Mouse (Mus musculus) forebrain, embryonic 13.5 days (tissue): Measurements from ENCODE around the gene Slc25a41. TPM values are rescaled to one million over a fixed set of nuclear protein-coding genes. Genes with fewer than 3 reads are reported as not detected.
A peak's percentile ranks its signal among the peaks of the same experiment; 100 is the strongest.

Source experiments
- ATAC-seq: fragments of 200-750 bp; cut with Nextera tagmentation; 2 replicates; pipeline ENCODE4 v1.8.0; 2017
- H3K27ac ChIP-seq: fragments of 300-500 bp; sonication (generic); 2 replicates; pipeline ENCODE4 v1.5.1; 2015; ENCODE audit warnings: inconsistent platforms, mild to moderate bottlenecking, moderate library complexity
- H3K27me3 ChIP-seq: fragments of 300-500 bp; sonication (generic); 2 replicates; pipeline ENCODE4 v1.6.1; 2015; ENCODE audit warnings: mild to moderate bottlenecking, inconsistent platforms
- H3K36me3 ChIP-seq: fragments of 300-500 bp; sonication (generic); 2 replicates; pipeline ENCODE4 v1.6.1; 2015; ENCODE audit warnings: mild to moderate bottlenecking, inconsistent platforms; ENCODE audit not compliant: poor library complexity, severe bottlenecking
- H3K4me1 ChIP-seq: fragments of 300-500 bp; sonication (generic); 2 replicates; pipeline ENCODE4 v1.6.1; 2015; ENCODE audit warnings: inconsistent platforms
- H3K4me2 ChIP-seq: fragments of 300-500 bp; sonication (generic); 2 replicates; pipeline ENCODE4 v1.6.1; 2015; ENCODE audit warnings: inconsistent platforms, mild to moderate bottlenecking, moderate library complexity
- H3K4me3 ChIP-seq: fragments of 300-500 bp; sonication (generic); 2 replicates; pipeline ENCODE4 v1.5.1; 2015; ENCODE audit warnings: mild to moderate bottlenecking, inconsistent platforms
- H3K9ac ChIP-seq: fragments of 300-500 bp; sonication (generic); 2 replicates; pipeline ENCODE4 v1.6.1; 2015; ENCODE audit warnings: mild to moderate bottlenecking, inconsistent platforms
- H3K9me3 ChIP-seq: fragments of 300-500 bp; sonication (generic); replicated peaks from 2 replicates; pipeline ENCODE4 v1.6.1; 2016; ENCODE audit warnings: inconsistent platforms
- WGBS: fragments of 180-500 bp; shearing (Covaris S2); methylation state at CpG from one replicate; pipeline ENCODE4 v1.1.7; 2015; 5-methylcytosine and 5-hydroxymethylcytosine counted together
- polyA plus RNA-seq: library from polyadenylated mRNA; unstranded; fragments of >200 nt; fragmentation: Nextera tagmentation; extraction: Ambion mirVana; gene quantifications from 2 replicates; pipeline ENCODE4 v1.2.1, GENCODE M21; 2015

Gene Slc25a41
- not detected in 2 replicates for polyA plus RNA-seq

DNA sequence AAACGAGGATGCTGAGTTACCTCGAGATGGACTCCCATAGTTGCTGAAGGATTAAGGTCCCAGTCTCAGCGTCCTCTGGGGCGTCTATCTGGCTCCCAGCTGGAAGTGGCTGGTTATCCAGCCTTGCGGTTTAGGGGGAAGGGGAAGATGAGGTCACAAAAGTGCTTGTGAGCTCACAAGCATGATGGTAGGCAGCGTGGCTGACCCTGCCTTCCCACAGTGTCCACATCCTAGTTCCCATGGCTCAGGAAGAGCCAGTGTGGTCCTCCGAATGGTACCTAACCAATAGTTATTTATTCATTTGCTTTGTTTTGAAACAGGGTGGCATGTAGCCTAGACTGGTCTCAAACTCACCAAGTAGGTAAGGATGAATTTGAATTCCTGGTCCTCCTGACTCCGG lies at the start of gene Slc25a41:
Slc25a41 (minus strand) TSS at position 101 of the 400 bp plus-strand sequence.
- H3K4me1 ChIP-seq, result no peaks in the 10 kb centered on the region
- H3K9ac ChIP-seq, result no peak within 1 kb of the TSS
- H3K9me3 ChIP-seq, result no peaks in the 10 kb centered on the region
- WGBS, result 77% methylated on average over 8 of the region's 8 CpGs
- H3K27ac ChIP-seq, result no peak within 1 kb of the TSS
- no peak within 1 kb of the TSS for H3K4me2 ChIP-seq
- ATAC-seq, result no peak
- H3K4me3 ChIP-seq, result no peak within 1 kb of the TSS
- peaks cover 16% of the 10 kb centered on the region for H3K36me3 ChIP-seq
- H3K27me3 ChIP-seq, result peaks cover 12% of the 10 kb centered on the region

DNA sequence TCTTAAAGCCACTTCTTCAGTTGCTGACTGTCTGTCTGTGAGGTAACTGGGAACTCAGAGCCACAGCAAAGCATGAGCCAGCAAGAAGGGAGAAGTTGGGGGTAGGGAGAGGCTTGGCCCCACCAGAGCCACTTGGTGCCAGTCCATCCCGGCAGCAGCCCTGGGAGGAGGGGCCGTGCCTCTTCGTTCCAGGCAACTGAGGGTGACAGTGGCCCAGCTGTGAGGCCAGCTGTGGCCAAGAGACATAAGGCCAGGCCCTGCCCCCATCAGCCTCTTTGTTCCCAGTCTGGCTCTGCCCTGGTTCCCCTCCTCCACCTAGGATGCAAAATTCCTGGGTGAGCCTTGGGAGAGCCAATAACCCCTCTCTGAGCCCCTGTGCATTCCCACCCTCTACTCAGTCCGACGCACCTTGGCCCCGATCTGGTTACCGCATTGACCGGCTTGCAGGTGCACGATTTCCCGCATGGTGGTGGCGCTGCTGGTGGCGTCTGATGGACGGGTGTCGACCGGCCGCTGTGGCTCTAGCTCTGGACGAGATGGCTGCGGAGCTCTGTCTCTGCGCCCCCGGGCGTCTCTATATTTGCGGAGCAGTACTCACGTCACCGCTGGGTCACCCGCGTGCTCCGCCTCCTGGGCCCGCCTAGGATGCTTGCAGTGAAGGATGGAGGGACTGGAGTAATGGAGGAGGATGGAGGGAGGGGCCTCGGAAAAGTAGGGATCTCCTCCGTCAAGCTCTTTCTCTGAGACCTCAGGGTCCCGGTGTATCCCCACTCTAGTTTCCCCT lies 45.8 kb upstream of the Slc25a41 start, which contains the start of gene Tubb4a:
Tubb4a (minus strand) TSS at position 734 of the 784 bp plus-strand sequence.
- H3K9ac ChIP-seq, result peak within 1 kb of the TSS; percentile 79
- peak within 1 kb of the TSS; percentile 69 for H3K4me2 ChIP-seq
- H3K9me3 ChIP-seq, result no peaks in the 10 kb centered on the region
- H3K27ac ChIP-seq, result peak within 1 kb of the TSS; percentile 44; the same call in 1 of the 2 replicates
- 1% methylated on average over 31 of the region's 31 CpGs for WGBS
- ATAC-seq, result peak; percentile 97
- H3K27me3 ChIP-seq, result 0 out of 2 replicates have a peak, but pooled peaks cover 3% of the 10 kb centered on the region
- H3K4me1 ChIP-seq, result peaks cover 18% of the 10 kb centered on the region
- H3K36me3 ChIP-seq, result peaks cover 24% of the 10 kb centered on the region
- peak within 1 kb of the TSS; percentile 53 for H3K4me3 ChIP-seq

DNA sequence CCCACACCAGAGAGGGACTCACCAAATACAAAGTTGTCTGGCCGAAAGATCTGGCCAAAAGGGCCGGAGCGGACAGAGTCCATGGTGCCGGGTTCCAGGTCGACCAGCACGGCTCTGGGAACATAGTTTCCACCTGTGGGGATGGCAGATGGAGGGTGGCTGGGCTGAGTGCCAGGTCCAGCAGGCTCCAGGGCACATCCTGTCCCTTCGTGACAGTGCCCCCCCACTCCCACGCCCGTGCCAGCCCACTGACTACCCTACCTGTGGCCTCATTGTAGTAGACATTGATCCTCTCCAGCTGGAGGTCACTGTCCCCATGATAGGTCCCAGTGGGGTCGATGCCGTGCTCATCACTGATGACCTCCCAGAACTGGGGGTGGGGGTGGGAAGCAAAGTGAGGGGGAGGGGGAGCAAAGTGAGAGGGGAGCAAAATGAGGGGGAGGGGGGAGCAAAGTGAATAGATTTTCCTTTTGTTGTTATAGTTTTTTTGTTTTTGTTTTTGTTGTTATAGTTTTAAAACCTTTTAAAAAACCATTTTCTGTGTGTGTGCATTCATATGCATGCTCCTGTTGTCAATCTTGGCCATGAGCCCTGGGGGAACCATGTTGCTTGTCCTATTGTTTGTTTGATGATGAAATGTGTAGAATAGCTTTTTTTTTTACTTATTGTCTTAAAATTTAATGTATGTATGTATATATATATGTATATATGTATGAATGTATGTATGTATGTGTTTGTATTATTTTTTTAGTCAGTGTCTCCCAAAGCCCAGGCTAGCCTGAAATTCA lies 44.7 kb upstream of the Slc25a41 start:
- no peak for ATAC-seq
- Histone ChIP-seq H3K4me3 (peak overlapping the region; percentile 53), H3K4me2 (peak overlapping the region; percentile 69), H3K9ac (no peak overlapping the region), H3K9me3 (no peaks in the 10 kb centered on the region), H3K27ac (no peak overlapping the region), H3K4me1 (peaks cover 18% of the 10 kb centered on the region), H3K36me3 (peaks cover 33% of the 10 kb centered on the region), H3K27me3 (0 out of 2 replicates have a peak, but pooled peaks cover 3% of the 10 kb centered on the region)
- 93% methylated on average over 11 of the region's 11 CpGs for WGBS

DNA sequence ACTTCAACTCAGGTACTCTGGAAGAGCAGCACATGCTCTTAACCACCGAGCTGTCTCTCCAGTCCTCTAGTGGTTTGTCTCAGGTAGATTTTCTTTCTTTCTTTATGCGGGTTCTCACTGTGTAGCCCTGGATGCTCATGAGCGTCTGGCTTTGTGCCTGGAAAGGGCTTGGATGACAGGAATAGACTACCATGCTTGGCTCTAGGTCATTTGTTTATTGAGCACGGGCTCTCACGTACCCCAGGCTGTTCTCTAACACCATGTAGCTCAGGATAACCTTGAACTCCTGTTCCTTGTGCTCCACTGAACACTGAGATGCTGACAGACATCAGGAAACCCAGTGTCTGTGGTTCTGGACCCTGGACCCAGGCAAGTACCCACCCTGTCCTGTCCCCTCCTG lies 41.0 kb upstream of the Slc25a41 start:
- no peak overlapping the region for H3K4me2 ChIP-seq
- H3K27ac ChIP-seq, result no peak overlapping the region
- H3K27me3 ChIP-seq, result no peaks in the 10 kb centered on the region
- WGBS, result 89% methylated on average over 5 of the region's 5 CpGs
- H3K36me3 ChIP-seq, result peaks cover 51% of the 10 kb centered on the region
- ATAC-seq, result no peak
- no peak overlapping the region for H3K9ac ChIP-seq
- H3K9me3 ChIP-seq, result no peaks in the 10 kb centered on the region
- H3K4me1 ChIP-seq, result peaks cover 14% of the 10 kb centered on the region
- no peak overlapping the region for H3K4me3 ChIP-seq

DNA sequence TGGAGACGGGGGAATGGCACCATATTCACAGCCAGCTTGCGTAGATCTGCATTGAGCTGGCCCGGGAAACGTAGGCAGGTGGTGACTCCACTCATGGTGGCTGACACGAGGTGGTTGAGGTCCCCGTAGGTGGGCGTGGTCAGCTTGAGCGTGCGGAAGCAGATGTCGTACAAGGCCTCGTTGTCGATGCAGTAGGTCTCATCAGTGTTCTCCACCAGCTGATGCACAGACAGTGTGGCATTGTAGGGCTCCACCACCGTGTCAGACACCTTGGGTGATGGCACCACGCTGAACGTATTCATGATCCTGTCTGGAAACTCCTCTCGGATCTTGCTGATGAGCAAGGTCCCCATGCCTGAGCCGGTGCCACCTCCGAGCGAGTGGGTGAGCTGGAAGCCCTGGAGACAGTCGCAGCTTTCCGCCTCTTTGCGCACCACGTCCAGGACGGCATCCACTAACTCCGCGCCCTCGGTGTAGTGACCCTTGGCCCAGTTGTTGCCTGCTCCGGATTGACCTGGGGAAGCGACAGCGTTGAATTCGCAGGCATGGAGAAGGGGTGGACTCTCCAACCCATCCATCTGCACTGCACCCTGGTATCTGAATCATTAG lies 39.9 kb upstream of the Slc25a41 start:
- WGBS, result 94% methylated on average over 31 of the region's 31 CpGs
- Histone ChIP-seq H3K27me3 (no peaks in the 10 kb centered on the region), H3K36me3 (peaks cover 51% of the 10 kb centered on the region), H3K4me1 (peaks cover 7% of the 10 kb centered on the region; the same call in 1 of the 2 replicates), H3K4me3 (no peak overlapping the region), H3K4me2 (no peak overlapping the region), H3K9me3 (no peaks in the 10 kb centered on the region), H3K9ac (no peak overlapping the region), H3K27ac (no peak overlapping the region)
- no peak for ATAC-seq

DNA sequence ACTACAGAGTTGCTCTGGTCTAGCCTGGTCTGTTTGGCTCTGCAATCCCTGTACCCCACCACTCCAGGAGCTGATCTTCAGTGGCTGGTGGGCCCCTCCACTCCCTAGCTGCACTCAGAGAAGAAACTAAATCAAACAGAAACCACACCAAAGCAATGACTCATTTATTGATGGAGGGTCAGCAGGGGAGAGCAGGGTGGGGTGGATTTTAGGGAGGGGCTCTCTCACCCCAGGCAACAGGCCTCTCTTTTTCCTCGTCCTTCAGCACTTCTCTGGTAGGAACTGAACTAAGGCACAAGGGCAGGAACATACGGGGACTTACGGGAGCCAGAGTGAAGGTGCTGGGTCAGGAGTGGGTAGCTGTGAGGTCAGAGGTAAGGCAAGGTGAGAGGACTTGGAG lies 38.5 kb upstream of the Slc25a41 start:
- H3K4me3 ChIP-seq, result no peak overlapping the region
- peaks cover 51% of the 10 kb centered on the region for H3K36me3 ChIP-seq
- H3K27ac ChIP-seq, result no peak overlapping the region
- no peak overlapping the region for H3K9ac ChIP-seq
- H3K4me2 ChIP-seq, result no peak overlapping the region
- 82% methylated on average over 3 of the region's 3 CpGs for WGBS
- no peaks in the 10 kb centered on the region for H3K9me3 ChIP-seq
- H3K4me1 ChIP-seq, result 0 out of 2 replicates have a peak, but pooled peaks cover 3% of the 10 kb centered on the region
- ATAC-seq, result no peak
- no peaks in the 10 kb centered on the region for H3K27me3 ChIP-seq

DNA sequence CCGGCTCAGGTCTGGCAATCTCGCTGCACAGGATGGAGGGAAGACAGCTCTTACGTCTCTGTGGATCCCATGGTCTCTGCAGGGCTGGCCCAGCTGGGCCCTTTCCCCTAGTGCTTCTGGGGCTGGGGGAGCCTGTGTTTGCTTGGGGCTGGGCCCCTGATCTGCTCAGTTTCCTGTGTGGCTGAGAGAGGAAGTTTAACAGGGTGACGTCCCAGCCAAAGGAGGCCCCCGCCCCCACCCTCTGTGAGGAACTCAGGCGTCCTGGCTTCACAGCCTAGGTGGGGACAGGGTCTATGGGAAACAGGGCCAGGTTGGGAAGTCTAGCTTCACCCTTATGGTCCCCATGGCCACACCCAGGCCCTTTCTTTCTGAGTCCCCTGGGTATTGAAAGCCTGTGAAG lies 36.9 kb upstream of the Slc25a41 start, which contains the start of gene Dennd1c:
Dennd1c (minus strand) TSS at position 179 of the 400 bp plus-strand sequence.
- peak; percentile 21; the same call in 1 of the 2 replicates for ATAC-seq
- 51% methylated on average over 6 of the region's 6 CpGs for WGBS
- Histone ChIP-seq H3K27me3 (no peaks in the 10 kb centered on the region), H3K4me1 (no peaks in the 10 kb centered on the region), H3K36me3 (peaks cover 35% of the 10 kb centered on the region), H3K27ac (no peak within 1 kb of the TSS), H3K9ac (no peak within 1 kb of the TSS), H3K9me3 (no peaks in the 10 kb centered on the region), H3K4me3 (no peak within 1 kb of the TSS), H3K4me2 (no peak within 1 kb of the TSS)

DNA sequence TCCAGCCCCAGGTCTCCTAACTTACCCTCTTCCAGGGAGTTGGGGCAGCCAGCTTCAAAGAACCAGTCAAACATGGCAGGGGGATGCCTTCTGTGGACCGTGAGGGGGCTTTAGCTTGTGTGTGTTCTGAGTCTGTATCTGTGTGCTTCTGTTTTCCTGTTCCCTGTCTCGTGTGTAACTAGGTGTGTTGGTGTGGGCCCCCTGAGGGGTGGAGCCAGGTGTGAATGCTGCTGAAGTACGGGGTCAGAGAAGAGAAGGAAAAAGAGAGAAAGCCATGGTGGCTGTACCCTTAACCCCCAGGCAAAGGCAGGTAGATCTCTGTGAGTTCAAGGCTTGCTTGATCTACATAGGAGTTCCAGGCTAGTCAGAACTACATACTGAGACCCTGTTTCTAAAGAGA lies 35.5 kb upstream of the Slc25a41 start:
- Histone ChIP-seq H3K27ac (no peak overlapping the region), H3K9ac (no peak overlapping the region), H3K4me3 (no peak overlapping the region), H3K36me3 (peaks cover 26% of the 10 kb centered on the region), H3K4me2 (no peak overlapping the region), H3K27me3 (no peaks in the 10 kb centered on the region), H3K9me3 (no peaks in the 10 kb centered on the region), H3K4me1 (no peaks in the 10 kb centered on the region)
- ATAC-seq, result no peak
- WGBS, result 47% methylated on average over 3 of the region's 3 CpGs

DNA sequence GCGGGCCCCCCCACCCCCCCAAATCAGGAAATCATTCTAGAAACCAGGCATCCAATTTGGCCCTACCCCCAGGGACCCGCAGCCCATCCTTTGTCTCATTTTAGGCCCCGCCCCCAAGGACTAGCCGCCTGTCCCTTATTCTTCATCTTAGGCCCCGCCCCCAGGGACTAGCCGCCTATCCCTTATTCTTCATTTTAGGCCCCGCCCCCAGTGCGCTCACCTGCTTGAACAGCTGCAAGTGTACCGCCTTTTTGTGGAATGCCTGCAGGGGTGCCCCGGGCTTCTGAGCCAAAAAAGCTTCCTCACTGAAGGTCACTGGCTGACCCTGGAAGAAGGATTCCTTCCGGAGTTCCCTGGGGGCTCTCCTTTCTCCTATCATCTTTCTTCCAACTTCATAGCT lies 29.2 kb upstream of the Slc25a41 start:
- WGBS, result 2% methylated on average over 11 of the region's 11 CpGs
- peaks cover 8% of the 10 kb centered on the region; the same call in 1 of the 2 replicates for H3K4me1 ChIP-seq
- no peaks in the 10 kb centered on the region for H3K36me3 ChIP-seq
- H3K9me3 ChIP-seq, result no peaks in the 10 kb centered on the region
- H3K27ac ChIP-seq, result no peak overlapping the region
- no peaks in the 10 kb centered on the region for H3K27me3 ChIP-seq
- ATAC-seq, result peak; percentile 52
- no peak overlapping the region for H3K9ac ChIP-seq
- H3K4me2 ChIP-seq, result peak overlapping the region; percentile 49
- H3K4me3 ChIP-seq, result peak overlapping the region; percentile 29

DNA sequence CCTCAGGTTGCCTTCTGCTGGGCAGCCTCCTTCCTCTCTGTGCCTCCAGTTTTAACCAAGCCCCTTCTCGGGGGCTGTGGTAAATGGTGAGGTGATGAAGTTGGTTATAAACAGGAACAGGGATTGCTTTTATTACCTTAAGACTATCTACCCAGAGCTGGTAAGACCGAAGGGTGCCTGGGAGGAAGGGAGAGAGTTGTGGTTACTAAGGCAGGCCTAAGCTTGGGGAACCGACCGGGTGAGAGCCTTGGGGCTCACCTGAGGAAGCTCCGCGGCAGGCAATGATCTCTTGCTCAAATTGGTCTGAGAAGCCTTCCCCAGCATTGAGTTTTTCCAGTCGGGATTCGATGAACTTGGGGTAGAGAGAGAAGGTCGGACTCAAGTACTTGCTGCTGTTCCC lies 28.8 kb upstream of the Slc25a41 start:
- H3K36me3 ChIP-seq, result no peaks in the 10 kb centered on the region
- H3K27me3 ChIP-seq, result peaks cover 3% of the 10 kb centered on the region; the same call in 1 of the 2 replicates
- no peak overlapping the region for H3K27ac ChIP-seq
- H3K4me3 ChIP-seq, result peak overlapping the region; percentile 29
- H3K4me1 ChIP-seq, result peaks cover 8% of the 10 kb centered on the region; the same call in 1 of the 2 replicates
- ATAC-seq, result no peak
- H3K9ac ChIP-seq, result 0 out of 2 replicates have a peak overlapping the region, but pooled peaks have one; percentile 21
- peak overlapping the region; percentile 49 for H3K4me2 ChIP-seq
- no peaks in the 10 kb centered on the region for H3K9me3 ChIP-seq
- 11% methylated on average over 9 of the region's 9 CpGs for WGBS

DNA sequence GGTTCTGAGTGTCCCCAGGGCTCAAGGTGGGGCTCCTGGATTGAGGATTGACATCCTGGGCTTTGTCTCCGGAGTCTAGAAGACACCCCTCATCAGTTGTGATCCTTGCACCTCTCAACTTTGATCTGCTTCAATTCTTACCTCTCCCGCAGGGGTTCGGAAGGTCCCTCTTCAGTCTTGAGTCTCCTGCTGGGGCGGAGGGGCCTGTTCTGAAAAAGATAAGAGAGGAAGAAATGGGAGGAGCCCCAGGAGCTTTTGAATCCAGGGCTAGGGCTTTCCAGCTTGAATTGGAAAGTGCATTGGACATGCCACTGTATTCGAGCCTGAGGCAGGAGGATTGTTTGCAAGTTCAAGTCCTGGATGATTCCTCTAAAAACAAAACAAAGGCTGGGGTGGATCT lies 25.5 kb upstream of the Slc25a41 start:
- H3K9me3 ChIP-seq, result no peaks in the 10 kb centered on the region
- WGBS, result 59% methylated on average over 5 of the region's 5 CpGs

More for the DNA sequence above, 25.5 kb upstream of the Slc25a41 start:
- no peak overlapping the region for H3K4me3 ChIP-seq
- peaks cover 31% of the 10 kb centered on the region for H3K27me3 ChIP-seq
- no peak overlapping the region for H3K9ac ChIP-seq
- peaks cover 15% of the 10 kb centered on the region for H3K4me1 ChIP-seq
- no peak overlapping the region for H3K27ac ChIP-seq
- ATAC-seq, result no peak
- no peaks in the 10 kb centered on the region for H3K36me3 ChIP-seq
- H3K4me2 ChIP-seq, result no peak overlapping the region
